Mouse (Mus musculus) testis, adult 2 months (tissue): Measurements from ENCODE around the gene Hoxa1. TPM values are rescaled to one million over a fixed set of nuclear protein-coding genes. Genes with fewer than 3 reads are reported as not detected.

Experiments
- H3K27ac ChIP-seq: fragments of 200-500 bp; 2 replicates; pipeline ENCODE4 v1.5.1; 2012; ENCODE audit warnings: low read depth, low read length; ENCODE audit not compliant: control insufficient read depth, insufficient read depth
- H3K27me3 ChIP-seq: fragments of 200-500 bp; 2 replicates; pipeline ENCODE4 v1.6.1; 2012; ENCODE audit warnings: mild to moderate bottlenecking, low read length, moderate library complexity; ENCODE audit not compliant: control insufficient read depth, insufficient read depth
- H3K36me3 ChIP-seq: fragments of 200-500 bp; 2 replicates; pipeline ENCODE4 v1.6.1; 2012; ENCODE audit warnings: mild to moderate bottlenecking, low read length; ENCODE audit not compliant: control insufficient read depth, insufficient read depth
- H3K4me1 ChIP-seq: fragments of 200-500 bp; 2 replicates; pipeline ENCODE4 v1.6.1; 2012; ENCODE audit warnings: low read length; ENCODE audit not compliant: control insufficient read depth, insufficient read depth
- H3K4me3 ChIP-seq: fragments of 200-500 bp; 2 replicates; pipeline ENCODE4 v1.5.1; 2012; ENCODE audit warnings: low read depth, mild to moderate bottlenecking, low read length, moderate library complexity, mixed read lengths; ENCODE audit not compliant: control insufficient read depth
- CTCF ChIP-seq: fragments of 200-500 bp; IDR thresholded peaks from 2 replicates; pipeline ENCODE4 v1.5.1; 2012; ENCODE audit warnings: low read depth, mild to moderate bottlenecking, inconsistent platforms, low read length, moderate library complexity; ENCODE audit not compliant: control insufficient read depth, insufficient read depth, insufficient replicate concordance
- POLR2A ChIP-seq: fragments of 200-500 bp; IDR thresholded peaks from 2 replicates; pipeline ENCODE4 v1.6.1; 2012; ENCODE audit warnings: low read depth, mild to moderate bottlenecking, inconsistent platforms, low read length, moderate library complexity; ENCODE audit not compliant: control insufficient read depth
- polyA plus RNA-seq: library from polyadenylated mRNA; depleted of rRNA; stranded (reverse); fragments of >200 nt; gene quantifications from 2 replicates; pipeline ENCODE4 v1.2.3, GENCODE M21; 2012; rRNA removed

The Hoxa1 gene
- 0.07 and 0.14 TPM in 2 replicates for polyA plus RNA-seq

DNA sequence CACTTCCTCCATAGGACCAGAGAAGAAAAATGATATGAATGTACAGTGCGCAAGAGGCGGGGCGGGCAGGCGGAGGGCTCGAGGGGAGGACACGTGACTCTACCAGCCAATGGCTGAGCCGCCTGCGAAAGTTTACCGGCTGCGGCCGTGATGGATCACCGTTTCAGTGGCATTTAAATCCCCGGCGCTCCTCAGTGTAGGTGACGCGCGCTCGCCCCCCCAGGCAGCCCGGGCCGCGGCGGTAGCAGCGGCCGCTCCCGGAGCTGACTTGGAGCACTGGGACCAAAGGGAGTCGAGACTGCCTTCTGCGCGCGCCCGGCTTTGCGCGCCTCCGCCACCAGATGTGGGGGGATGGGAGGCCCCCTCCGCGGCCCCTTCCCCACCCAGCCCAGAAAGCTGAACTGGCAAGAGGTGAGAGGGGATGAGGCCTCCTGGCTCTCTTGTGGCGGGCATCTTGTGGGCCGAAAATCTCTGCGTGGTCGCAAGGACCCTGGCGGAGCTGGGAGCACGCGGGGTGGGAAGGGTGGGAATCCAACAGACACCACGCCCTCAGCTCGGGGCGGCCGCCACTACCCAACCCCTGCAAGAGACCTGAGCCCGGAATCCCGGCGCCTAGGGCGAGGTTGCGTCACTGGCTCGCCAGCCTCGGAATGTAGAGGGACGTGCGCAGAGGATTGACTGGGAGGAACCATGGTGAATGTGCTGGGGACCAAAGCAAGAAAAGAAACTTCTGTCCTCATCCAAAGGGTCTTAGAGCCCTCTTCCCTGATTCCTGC, at the start of gene Hoxa1:
Hoxa1 (minus strand) TSS at position 42 of the 776 bp plus-strand sequence.
- Histone ChIP-seq H3K36me3 (no peaks in the 10 kb centered on the region), H3K4me3 (peak within 1 kb of the TSS; percentile 69), H3K27me3 (peaks cover 7% of the 10 kb centered on the region; the same call in 1 of the 2 replicates), H3K27ac (no peak within 1 kb of the TSS), H3K4me1 (peaks cover 29% of the 10 kb centered on the region)
- TF ChIP-seq POLR2A: no peak
- no peak for TF ChIP-seq CTCF

DNA sequence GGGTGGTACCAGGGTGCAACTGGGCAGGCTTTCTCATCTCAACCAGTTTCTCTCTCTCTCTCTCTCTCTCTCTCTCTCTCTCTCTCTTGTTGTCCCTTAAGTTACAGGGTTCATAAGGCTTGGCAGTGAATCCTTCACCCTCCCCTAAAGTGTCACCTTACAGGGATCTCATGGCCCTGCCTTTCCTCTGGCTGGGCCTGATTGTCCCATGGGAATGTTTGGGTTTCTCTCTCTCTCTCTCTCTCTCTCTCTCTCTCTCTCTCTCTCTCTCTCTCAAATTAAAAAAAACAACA, 49.5 kb upstream of the Hoxa1 start:
- TF ChIP-seq CTCF (no peak), POLR2A (no peak)
- Histone ChIP-seq H3K4me1 (peaks cover 25% of the 10 kb centered on the region), H3K27ac (no peak overlapping the region), H3K4me3 (no peak overlapping the region), H3K27me3 (peaks cover 15% of the 10 kb centered on the region), H3K36me3 (no peaks in the 10 kb centered on the region)

DNA sequence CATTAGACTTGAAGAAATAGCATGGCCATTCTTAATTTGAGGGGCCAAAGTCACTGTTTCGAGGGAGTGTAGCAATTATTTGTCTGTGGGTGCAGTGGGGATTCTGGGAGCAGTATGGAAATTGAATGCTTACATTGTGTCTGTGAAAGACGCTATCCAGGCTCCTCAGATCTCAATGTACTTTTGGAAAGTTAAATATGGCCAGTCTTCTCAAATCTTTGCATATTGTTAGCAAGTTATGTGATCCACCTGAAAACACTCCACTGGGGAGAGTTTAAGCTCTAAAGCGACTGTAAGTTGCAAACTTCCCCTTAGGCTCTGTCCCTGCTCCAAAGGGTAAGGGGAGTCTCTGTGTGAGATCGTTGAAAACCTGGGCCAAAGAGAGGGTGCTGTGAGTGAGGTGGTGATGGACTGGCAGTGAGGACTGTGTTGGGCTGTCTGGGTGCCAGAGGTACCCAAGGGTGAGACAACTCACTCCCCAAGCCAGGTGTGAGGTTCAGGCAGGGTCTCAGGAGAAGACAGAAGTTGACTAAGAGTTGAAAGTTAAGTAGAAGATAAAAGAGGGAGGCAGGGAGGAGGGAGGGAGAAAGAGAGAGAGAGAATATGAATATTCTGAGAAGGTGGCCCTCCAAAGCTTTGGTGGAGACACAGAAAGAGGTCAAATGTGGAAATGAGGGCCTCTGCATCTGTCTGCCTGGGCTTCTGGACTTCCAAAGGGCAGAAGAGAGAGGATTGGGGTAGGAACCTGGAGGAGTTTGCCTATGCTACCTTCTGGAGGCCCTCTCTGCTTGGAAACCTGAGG, 49.0 kb upstream of the Hoxa1 start:
- Histone ChIP-seq H3K27ac (no peak overlapping the region), H3K36me3 (no peaks in the 10 kb centered on the region), H3K4me1 (peaks cover 26% of the 10 kb centered on the region), H3K4me3 (no peak overlapping the region), H3K27me3 (peaks cover 18% of the 10 kb centered on the region)
- TF ChIP-seq POLR2A (no peak), CTCF (no peak)

DNA sequence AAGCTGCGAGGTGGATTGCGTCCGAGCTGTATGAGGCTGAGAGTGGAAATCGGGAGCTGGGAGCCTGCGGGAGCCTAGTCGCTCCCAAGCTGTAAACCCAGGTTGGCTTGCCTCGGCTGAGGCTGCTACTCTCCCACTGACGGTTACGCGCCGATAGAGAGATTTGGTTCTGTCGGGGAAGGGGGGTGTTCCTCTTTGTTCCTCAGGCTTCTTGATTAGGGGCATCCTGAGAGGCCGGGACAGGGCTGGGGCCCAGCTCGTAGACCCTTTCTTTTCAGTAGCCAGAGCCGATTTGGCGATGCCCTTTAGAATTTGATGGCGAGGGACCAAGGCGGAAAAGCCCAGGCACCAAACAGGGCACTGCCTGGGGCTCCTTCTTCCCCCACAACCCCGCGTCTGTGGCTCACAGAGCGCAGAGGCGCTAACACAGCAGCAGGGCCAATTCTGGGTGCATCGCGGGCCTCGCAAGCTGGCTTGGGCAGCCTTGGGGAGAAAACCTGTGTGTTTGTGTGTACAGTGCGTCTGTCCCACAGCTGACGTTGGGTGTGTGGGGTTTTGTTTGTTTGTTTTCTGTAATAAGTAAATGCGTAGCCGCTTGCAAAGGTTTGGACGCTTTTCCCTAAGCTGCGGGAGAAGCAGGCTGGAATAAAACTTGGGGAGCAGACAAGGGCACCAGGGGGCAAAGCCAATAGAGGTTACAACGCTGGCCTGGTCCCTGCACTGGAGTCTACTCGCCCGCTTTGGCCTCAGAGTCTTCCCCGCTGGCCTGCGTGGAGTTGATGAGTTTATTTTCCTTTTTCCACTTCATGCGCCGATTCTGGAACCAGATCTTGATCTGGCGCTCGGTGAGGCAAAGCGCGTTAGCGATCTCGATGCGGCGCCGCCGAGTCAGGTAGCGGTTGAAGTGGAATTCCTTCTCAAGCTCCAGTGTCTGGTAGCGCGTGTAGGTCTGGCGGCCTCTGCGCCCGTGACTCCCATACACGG, 47.8 kb upstream of the Hoxa1 start:
- Histone ChIP-seq H3K27ac (no peak overlapping the region), H3K36me3 (no peaks in the 10 kb centered on the region), H3K4me3 (no peak overlapping the region), H3K27me3 (peaks cover 16% of the 10 kb centered on the region), H3K4me1 (peaks cover 26% of the 10 kb centered on the region)
- TF ChIP-seq POLR2A (no peak), CTCF (no peak)

DNA sequence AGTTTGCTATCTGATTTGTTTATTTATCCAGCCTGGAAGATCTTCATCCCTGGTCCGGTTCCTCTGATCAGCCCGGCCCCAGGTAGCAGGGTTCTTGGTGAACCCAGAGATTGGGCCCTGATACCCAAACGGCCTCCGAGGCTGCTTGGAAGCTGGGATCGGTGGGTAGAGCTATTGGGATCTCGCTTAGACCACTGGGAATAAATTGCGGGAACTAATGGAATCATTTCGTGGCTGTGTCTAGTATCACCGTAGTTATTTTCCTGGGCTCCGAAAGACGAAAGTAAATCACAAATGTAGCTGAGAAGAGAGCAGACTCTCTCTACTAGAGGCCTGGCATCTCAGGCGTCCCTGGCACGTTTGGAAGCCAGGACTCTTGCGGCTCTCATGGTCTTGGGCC, 47.1 kb upstream of the Hoxa1 start:
- Histone ChIP-seq H3K36me3 (no peaks in the 10 kb centered on the region), H3K27me3 (peaks cover 16% of the 10 kb centered on the region), H3K4me1 (peaks cover 26% of the 10 kb centered on the region), H3K27ac (no peak overlapping the region), H3K4me3 (no peak overlapping the region)
- no peak for TF ChIP-seq POLR2A

DNA sequence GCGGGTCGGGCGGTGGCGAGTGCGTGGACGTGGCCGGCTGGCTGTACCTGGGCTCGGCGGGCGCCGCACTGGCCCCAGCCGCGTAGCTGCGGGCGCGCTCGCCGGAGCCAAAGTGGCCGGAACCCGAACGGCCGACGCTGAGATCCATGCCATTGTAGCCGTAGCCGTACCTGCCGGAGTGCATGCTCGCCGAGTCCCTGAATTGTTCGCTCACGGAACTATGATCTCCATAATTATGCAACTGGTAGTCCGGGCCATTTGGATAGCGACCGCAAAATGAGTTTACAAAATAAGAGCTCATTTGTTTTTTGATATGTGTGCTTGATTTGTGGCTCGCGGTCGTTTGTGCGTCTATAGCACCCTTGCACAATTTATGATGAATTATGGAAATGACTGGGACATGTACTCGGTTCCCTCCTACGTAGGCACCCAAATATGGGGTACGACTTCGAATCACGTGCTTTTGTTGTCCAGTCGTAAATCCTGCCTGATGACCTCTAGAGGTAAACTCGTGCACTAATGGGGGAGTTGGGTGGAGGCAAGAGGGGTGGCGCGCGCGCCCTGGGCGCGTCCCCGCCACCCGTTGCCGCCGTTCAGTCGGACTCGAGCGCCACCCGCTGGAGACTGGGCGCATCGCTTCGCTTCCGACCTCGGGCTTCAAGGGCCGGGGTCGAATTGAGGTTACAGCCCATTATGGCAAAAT, 46.1 kb upstream of the Hoxa1 start, which contains the start of gene Hoxa5:
Hoxa5 (minus strand) TSS at position 538 of the 703 bp plus-strand sequence.
- Histone ChIP-seq H3K27ac (no peak within 1 kb of the TSS), H3K4me1 (peaks cover 26% of the 10 kb centered on the region), H3K4me3 (peak within 1 kb of the TSS; percentile 70), H3K27me3 (peaks cover 19% of the 10 kb centered on the region), H3K36me3 (no peaks in the 10 kb centered on the region)
- TF ChIP-seq CTCF (peak; percentile 78; the same call in 1 of the 2 replicates), POLR2A (no peak)
